Mouse (Mus musculus) regulatory T cell (primary cell): ENCODE measurements around the gene Gtf2f2.

Experiments used
- in situ Hi-C: fragments of 300-600 bp; cut with MboI, MseI; formaldehyde crosslinking; loops from one replicate; pipeline ENCODE4 v1.15.1; 2025; ENCODE audit warnings: high pct_unique_total_duplicates

The Gtf2f2 gene

DNA sequence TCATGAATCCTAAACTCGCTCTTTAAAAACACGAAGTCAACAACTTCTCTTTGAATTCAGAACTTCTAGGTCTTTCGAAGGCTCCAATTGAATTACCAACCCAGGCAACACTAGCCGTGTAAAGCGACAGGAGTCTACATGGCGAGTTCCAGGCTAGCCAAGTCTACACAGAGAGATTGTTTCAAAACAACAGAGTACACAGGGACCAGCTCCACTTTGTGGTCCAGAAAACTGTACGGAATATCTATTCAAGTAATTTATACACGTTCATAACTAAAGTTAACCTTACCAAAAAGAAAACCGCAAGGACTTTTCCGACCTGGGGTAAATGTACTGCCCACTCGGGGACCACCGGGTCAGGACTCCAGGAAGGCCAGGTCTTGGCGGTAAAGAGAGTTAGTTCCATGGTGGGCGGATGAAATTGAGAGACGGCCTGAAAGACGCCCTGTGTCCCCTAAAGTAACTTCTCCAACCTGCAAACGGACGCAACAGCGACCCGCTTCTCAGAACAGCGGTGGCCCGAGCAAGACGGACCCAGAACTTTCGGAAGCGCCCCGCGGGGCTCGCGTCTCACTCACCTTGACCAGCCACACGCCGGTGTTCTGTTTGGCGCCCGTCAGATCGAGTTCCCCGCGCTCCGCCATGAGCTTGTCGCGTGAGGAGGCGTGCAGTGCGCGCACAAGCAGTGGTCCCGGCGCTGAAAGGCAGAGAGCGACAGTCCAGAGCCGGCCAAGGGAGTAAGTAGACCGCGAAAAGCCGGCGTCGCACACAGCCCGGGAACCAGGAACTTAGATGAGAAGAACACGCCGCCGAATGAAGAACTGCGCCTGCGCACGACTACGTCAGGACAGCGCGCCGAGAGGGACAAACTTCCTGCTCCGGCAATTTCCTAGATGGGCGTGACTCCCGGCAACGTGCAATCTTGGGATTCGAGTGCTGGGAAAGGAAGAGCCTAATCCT is at the start of gene Gtf2f2:
Gtf2f2 (minus strand) TSS at position 764 of the 960 bp plus-strand sequence.
- in situ Hi-C loops = no loop called here

DNA sequence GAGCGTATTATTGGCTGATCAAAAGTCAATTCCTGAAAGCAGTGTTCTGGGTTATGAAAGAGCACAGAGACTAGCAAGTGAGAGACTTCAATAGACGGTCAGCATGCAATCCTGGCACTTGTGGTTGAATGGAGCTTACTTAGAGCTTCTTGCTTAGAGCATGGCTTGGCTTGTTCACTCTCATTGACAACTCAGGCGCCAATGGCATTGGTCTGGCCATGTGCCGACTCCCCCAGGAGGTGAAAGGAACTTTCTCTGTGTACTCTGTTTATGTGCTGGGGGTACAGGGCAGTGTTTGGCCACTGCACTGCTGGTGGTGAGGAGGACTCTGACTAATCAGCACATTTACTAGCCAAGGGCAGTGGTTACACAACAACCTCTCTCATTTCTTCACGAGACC is 48.8 kb upstream of the Gtf2f2 start:
- in situ Hi-C loops = loop anchor here (10.0 kb wide), 1 partner anchor 805 kb away; no protein-coding TSS in a partner anchor

DNA sequence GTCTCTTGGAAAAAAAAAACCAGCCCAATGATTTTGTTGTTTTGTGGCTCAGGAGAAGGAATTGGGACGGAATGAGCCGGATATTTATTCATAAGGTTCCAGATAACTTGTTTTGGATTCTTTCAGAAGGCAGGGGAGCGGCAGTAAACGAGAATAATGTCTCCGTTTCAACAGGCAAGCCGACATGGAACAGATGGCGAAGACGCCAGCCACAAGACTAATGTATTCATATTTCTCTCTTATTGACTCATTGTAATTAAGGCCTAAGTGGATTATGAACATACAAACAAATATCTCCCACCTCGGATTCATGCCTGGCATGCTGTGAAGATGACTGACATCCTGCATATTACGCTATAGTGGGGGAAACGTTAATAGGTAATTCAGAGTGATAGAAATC is 43.1 kb upstream of the Gtf2f2 start:
- in situ Hi-C loops = loop anchor here (10.0 kb wide), 1 partner anchor 811 kb away; no protein-coding TSS in a partner anchor

DNA sequence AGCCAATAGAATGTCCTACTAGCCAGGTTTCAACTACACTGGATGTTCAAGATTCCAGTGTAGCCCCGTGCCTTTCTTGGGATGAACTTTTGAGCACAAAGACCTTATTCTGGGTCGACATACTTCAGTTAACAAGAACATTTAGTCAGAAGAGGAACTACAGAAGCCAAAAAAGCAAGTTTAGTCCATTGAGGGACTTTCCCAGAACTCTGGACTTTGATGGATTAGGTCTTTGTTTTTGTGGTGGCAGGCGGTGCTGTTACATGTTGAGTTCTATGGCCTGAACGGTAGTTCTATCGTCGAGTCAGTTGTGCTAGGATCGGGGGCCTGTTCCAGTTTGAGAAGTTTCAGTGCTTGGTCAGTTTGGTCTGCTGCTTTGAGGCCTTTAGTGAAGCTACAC is 41.3 kb upstream of the Gtf2f2 start:
- in situ Hi-C loops = loop anchor here (10.0 kb wide), 1 partner anchor 813 kb away; no protein-coding TSS in a partner anchor

DNA sequence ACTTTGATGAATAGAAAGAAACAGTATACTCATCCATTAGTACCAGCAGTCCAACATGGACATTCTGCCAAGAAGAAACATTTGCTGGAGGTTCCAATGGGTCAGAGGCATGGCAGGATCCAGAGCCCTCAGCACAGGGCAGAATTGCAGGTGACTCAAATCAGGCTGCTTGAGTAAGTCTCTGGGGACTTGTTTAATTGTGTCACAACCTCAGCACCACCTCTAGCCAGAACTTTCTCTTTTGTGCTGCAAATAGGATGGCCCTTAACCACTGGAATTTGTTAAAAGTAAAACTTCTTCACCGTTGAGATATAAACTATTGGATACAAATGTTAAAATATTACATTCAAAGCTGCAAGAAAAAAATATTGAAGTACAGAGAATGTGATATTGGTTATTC is 35.1 kb upstream of the Gtf2f2 start:
- in situ Hi-C loops = no loop called here

DNA sequence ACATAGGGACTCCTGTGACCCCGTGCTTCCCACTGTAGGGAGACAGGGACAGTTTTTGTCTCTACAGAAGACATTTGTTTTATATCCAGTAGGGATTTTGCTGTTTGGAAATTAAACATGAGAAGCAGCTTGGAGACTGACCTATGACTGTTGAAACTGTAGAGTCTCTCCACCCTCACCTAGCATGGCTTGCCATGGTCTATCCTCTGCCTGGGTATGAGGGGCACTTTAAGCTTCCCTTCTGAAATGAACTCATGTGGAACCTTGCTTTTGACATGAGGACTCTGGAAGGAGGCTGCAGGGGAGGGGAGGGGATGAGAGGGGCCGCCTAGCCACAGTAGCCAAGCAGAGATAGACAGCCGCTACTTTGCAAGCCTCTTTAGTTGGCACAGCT is 33.5 kb upstream of the Gtf2f2 start:
- in situ Hi-C loops = no loop called here

DNA sequence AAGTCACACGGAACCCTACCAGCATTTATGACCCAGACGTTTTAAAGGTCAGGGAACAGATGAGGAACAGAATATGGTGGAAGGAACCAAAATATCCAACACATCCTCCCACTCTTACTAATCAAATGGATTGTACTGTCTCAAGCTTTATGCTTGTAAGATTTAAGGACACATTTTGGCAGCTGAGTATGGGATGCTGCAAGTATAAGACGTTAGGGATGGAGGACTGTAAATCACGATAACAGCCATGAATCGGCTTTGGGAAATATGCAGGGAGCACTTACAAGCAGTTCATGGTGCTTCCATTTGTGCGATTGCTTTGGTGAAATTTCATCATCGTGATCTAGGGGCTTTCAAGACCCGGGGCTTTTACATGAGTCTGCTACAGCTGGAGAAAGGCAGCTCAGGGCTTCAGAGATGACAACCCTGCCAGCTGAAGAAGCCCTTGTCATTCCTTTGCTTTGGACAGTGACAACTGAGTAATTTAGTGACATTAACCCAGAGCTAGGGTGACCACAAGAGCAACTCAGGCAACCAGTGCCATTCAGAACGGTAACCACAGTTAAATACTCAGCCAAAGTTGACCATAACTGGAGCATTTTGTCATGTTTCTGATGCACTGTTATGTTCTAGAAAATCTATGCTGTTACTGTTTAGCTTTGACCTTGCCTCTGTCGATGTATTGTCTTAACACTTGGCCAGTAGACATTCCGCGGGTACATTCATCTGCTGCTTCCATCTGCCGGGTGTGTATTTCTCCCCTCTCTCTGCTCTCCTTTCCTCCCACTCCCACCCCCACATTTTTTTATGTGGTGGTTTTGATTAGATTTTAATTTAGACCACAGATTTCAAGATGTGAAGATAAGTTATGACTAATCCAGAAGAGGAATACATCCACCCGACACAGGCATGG is 32.8 kb upstream of the Gtf2f2 start:
- in situ Hi-C loops = no loop called here

DNA sequence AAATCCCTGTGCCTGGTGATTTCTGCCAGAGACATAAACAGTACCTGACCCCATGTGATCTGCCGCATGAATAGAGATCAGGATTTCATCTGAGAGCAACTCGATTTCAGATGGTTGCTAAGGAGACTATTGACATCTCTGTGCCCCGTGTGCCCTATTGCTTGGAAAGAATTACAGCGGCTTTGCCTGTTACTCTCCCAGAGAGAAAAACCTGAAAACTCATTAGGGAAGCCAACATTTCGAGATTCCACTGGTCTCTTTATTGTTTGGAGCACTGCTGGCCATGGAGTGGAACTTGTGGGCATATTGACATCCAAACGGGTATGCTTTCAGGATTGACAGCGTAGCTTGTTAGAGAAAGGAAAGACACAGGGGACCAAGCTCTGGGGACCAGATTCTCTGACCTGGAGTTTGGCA is 22.6 kb upstream of the Gtf2f2 start:
- in situ Hi-C loops = no loop called here

DNA sequence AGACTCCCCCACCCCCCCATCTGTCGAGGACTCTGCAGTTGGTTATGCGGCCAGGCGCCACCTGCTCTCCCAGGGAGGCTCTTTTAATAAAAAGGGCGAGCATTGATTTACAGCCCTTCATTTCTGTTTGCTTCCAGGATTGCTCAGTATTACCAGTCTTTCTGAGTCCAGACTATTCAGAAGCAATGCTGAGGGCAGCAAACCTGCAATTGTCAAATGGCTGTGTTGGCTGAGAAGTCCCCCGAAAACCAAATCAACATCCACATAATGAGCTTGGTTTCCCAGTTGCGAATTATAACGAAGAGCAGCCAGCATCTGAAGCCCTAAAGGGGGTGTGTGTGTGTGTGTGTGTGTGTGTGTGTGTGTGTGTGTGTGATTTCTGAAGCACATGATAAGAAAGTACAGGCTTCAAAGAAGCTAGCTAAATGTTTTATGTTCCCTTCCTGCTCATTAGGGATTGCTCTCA is 22.0 kb upstream of the Gtf2f2 start:
- in situ Hi-C loops = no loop called here

DNA sequence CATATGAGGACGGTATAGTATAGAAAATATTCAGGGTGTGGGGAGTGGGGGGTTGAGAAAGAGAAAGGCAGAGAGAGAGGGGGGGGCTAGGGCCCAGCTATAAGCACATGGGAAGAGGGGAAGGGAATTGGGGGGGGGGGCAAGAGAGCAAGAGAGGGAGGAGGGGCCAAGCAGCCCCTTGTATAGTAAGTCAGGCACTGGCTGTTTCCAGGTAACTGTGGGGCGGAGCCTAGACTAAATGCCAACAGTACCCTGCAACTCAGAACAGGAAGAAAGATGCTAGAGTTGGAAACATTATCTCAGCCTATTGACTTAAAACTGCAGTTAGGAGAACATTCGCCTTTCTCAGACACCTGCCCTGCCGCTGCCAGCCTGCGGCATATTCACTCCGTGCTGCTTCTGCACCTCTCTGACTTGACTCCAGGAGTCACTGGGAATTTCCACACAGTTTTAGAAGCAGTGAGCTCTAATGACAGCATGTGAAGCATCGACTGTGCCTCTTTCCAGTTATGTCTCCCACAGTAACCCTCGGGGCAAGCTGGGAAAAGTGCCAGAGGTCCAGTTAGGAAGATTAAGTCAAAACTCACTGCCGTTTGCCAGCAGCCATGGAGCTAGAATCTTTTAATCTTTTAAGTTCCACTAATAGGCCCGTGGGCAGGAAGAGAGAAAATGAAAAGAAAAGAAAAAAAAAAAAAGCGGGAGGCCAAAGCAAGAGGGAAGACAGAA is 20.6 kb upstream of the Gtf2f2 start:
- in situ Hi-C loops = no loop called here

DNA sequence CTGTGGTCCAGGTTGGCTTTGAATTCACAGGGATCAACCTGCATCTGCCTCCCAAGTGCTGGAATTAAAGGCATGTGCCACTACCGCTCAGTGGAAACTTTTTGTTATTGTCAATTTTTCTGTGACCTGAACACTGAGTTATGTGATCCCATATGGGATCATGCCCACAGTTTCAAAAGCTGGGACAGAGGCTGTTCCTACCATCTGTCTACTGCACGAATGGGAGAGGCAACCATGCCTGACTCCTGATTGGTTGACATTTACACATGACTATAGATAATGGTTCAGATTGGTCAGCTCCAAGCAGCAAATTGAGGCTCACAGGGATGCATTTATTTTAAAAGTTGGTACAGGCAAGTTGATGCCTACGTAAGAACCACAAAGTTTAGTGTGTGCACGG is 14.0 kb upstream of the Gtf2f2 start:
- in situ Hi-C loops = loop anchor here (5.0 kb wide), 1 partner anchor 48 kb away; no protein-coding TSS in a partner anchor

DNA sequence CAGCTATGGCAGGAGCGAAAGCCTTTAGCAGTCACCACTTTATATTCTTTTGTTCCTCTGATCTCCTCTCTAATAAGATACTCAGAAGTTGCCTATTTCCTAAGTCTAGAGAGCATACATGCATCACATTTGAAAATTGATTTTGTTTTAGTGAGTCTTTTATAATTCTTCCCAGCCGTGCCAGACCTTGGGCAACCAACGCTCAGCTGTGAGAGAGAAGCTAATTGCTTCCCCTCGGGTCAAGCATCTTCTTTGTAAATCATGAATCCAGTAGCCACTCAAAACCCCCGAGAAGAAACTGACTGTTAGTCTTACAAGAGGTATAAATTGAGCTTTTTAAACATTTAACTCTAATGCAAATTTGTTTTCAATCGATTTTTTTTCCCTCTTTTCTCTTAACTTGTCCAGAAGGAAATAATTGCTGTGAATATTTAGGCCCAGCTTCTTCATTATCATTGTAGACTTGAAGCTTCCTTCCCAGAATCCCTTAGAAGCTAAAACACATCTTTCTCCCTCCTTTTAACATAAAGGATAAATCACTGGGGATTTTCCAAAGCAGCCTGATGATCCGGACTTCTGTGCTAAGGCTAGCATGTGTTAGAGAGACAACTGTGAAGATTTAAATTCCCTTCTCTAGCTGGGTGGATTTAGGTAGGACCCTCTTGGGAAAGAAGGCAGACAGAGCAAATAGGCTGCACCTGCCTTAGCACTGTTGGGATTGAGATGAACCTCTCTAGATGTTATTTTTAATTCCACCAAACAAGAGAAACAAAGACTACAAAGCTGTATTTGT is 10.5 kb upstream of the Gtf2f2 start:
- in situ Hi-C loops = no loop called here

DNA sequence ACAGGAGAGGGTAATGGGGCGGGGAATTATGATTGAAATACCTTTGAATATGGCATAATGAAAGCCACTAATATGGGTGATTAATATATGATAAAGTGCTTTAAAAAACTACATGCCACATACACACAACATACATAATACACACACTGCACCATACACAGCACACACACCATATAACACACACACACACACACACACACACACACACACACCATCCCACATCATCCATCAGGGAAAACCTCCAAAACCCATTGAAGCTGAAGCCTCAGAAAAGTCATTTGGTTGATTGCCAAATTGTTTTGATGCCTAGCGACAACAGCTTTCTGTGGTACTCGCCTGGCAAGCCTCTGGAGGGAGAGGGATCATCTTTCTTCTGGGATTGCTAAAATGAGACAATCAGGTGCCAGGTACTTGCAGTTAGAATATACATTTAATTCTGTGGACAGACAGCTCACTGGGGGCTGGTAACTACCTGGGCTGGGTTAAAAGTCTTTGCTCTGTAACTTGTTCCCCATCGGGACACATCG is 9.7 kb upstream of the Gtf2f2 start:
- in situ Hi-C loops = no loop called here

DNA sequence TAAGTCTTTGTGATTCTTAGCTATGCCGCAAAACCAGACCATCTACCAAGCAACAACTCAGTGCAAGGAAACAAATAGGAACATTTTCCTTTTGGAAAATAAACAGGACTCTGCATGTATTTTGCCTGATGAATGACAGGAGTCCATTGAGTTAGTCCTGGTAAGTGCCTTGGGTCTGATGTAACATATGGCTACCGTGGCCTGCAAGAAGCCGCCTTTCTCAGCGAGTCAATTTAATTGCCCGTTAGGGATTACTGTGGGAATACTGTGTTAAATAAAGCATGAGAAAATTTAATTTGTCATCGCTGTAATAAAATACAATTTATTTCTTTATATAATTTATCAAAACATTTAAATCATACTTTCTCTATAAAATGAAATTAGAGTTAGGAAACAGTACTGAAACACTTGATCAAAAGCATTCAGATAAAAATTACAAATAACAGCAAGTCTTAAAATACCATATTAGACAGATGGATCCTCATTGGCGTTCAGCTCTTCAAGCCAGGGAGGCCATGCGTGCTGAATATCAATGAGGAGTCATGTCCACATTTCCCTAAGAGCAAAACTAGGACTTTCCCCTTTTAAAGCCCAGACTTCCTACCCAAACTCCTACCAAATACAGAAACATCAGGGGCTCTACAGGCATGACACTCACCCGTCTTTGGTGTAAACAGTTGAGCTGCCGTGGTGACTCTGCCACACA is 7.3 kb upstream of the Gtf2f2 start:
- in situ Hi-C loops = no loop called here

DNA sequence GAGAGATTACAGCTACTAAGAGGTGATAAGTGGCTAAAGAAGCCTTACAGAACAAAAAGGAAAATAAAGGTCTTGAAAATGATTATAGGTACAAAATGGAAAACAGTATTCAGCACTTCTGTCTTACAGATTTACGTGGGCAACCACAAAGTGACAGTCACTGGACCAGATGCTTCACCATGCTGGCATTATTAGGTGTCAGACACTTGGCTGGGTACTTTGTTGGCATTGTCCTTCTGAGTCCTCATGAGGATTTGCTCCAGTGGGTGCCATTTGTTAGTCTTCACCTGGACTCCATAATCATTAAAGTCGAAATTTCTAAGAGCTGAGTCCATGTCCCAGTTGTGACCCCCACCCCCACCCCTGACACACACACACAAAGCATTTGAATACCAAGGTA is 3.7 kb upstream of the Gtf2f2 start:
- in situ Hi-C loops = no loop called here

DNA sequence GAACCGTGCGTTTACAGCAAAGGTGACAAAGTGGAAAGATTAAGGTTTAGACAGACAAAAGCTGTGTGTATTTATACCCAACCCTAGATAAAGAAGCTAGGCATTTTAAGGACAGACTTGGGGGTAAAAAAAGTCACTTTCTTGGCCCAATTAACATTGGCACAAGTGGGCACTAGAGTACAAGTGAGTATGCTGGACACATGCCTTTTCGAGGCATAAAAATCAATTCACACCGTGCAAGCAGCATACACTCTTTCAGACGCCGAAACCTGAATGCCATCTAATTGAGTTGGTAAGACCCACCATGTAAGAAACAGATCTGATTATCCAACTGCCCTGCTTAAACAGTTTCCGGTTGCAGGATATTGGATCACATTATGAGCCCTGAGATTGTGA is 395 bp upstream of the Gtf2f2 start:
- in situ Hi-C loops = no loop called here

DNA sequence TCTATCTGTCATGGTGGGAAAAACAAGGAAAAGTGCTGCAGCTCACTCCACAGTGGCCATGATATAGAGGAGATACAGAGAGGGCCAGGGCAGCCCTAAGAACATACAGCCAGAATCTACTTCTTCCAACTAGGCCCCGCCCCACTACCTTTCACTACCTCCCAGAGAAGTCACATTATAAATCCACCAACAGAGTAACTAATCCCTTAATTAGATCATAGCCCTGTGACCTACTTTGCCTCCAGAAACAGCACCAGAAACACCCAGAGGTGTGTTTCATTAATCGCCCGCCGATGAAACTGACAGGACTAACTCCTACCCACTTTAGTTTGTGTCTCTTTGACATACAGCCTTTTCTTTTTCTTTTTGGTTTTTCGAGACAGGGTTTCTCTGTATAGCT is 1.5 kb downstream of the Gtf2f2 start:
- in situ Hi-C loops = no loop called here

DNA sequence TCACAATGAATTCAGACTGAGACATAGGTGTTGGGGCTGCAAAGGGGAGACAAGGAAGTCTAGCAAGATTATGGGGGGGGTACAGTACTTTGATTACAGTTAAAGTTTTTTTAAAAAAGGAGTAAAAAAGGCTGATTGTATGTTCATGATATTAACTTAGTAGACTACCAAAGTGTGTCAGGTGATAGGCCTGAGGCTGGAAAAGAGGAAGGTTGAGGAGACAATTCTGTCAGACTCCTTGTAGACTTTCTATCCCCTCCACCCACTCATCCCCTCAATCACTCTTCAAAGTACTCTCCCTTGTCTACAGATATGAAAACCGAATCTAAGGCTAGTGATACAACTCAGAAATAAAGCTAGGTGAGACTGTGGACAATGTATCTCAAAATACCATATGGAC is 2.5 kb downstream of the Gtf2f2 start:
- in situ Hi-C loops = no loop called here

DNA sequence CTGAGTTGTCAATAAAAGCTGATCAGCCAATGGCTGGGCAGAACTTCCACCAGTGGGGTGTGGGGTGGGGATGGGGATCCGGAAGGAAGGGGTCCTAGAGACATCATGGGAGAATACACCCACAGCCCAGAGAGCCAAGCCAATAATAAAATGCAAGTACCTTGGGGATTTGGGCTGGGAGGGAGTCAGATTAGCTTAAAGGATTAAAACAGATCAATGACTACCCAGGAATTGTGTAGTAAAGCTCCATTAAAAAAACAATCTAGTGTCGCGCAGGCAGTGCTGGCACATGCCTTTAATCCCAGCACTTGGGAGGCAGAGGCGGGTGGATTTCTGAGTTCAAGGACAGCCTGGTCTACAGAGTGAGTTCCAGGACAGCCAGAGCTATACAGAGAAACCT is 5.7 kb downstream of the Gtf2f2 start:
- in situ Hi-C loops = no loop called here

DNA sequence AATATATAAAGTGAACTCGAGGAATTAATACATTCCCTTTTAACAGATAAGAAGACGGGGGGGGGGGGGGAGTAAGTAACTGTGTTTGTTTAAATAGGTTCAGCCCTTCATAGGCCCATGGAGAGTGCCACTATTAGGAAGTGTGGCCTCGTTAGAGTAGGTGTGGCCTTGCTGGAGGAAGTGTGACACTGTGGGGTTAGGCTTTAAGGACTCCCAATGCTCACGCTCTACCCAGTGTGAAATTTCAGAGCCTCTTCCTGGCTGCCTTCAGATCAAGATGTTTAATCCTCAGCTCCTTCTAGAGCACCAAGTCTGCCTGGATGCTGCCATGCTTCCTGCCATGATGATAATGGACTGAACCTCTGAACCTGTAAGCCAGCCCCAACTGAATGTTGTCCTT is 8.9 kb downstream of the Gtf2f2 start:
- in situ Hi-C loops = no loop called here
